Mouse (Mus musculus): ENCODE results near the gene St8sia4. TPM values are rescaled to one million over a fixed set of nuclear protein-coding genes. Genes with fewer than 3 reads are reported as not detected.

The St8sia4 gene
- polyA plus RNA-seq, 1 experiment from 2014 or later = 15.2 TPM

DNA sequence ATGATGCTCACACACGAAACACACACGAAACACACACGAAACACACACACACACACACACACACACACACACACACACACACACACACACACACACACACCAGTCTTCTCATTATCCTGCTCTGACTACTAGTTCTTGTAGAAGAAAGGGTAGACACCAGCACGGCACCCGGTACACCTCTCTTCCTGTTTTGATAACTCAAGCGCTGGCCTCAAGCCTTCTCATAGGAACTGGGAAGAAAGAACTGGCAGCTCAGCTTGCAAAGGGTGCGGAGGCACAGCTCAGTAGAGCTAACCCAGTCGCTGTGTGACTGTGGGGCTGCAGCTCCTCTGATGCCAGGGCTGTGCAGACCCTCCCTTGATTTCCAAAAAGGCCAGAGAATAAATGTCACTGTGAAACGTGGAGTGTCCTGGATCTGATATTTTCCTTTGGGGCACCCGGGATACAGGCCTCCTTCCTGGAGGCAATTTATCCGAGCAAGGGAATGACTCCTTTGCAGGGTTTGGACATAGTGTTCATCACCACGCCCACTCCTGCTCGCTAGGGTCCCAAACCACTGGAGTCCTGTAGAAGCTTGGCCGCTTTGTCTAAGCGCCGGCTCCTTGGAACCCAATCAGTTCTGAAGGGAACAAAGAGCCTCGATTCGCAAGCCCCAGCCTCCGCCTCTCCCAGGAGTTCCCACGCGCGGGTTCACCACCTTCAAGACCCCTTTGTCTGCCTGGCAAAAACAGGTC lies 2.2 kb downstream of the St8sia4 start:
- Histone ChIP-seq H3K36me3 (ENCODE audit: control insufficient read depth, insufficient read depth, low read length) (no peaks in the 10 kb centered on the region), H3K9ac (ENCODE audit: low read length) (peak overlapping the region; percentile 63), H3K4me2 (ENCODE audit: low read depth, low read length, severe bottlenecking) (peak overlapping the region; percentile 76), H3K27me3 (ENCODE audit: control insufficient read depth, insufficient read depth, low read length) (no peaks in the 10 kb centered on the region), H3K4me3 (ENCODE audit: low read depth, low read length) (peak overlapping the region; percentile 46), H3K9me3 (ENCODE audit: control insufficient read depth, low read length) (no peaks in the 10 kb centered on the region), H3K4me1 (replicated peaks; ENCODE audit: control insufficient read depth, insufficient read depth, low read length) (no peaks in the 10 kb centered on the region; the same call in 1 of the 2 replicates), H3K27ac (ENCODE audit: low read depth, low read length) (peak overlapping the region; percentile 31; the same call in 1 of the 2 replicates)
- ATAC-seq (replicated peaks; ENCODE audit: low FRiP score) (peak; percentile 45), DNase-seq (ENCODE audit: low spot score) (peak; percentile 72)
- 15% methylated on average over 22 of the region's 22 CpGs for WGBS

- 23% methylated on average over 4 of the region's 4 CpGs for WGBS
- Histone ChIP-seq H3K36me3 (ENCODE audit: control insufficient read depth, insufficient read depth, low read length) (no peaks in the 10 kb centered on the region), H3K4me3 (ENCODE audit: low read depth, low read length) (peak overlapping the region; percentile 46; the same call in 1 of the 2 replicates), H3K27me3 (ENCODE audit: control insufficient read depth, insufficient read depth, low read length) (no peaks in the 10 kb centered on the region), H3K4me2 (ENCODE audit: low read depth, low read length, severe bottlenecking) (peak overlapping the region; percentile 76; the same call in 1 of the 2 replicates), H3K27ac (ENCODE audit: low read depth, low read length) (no peak overlapping the region), H3K4me1 (replicated peaks; ENCODE audit: control insufficient read depth, insufficient read depth, low read length) (no peaks in the 10 kb centered on the region; the same call in 1 of the 2 replicates), H3K9ac (ENCODE audit: low read length) (no peak overlapping the region), H3K9me3 (ENCODE audit: control insufficient read depth, low read length) (no peaks in the 10 kb centered on the region)
- peak; percentile 51 for DNase-seq (ENCODE audit: low spot score)
- no peak for ATAC-seq (replicated peaks; ENCODE audit: low FRiP score)
These were observed 3.0 kb downstream of the St8sia4 start for GRCm38 (mm10) chr1:95664321-95664825.

DNA sequence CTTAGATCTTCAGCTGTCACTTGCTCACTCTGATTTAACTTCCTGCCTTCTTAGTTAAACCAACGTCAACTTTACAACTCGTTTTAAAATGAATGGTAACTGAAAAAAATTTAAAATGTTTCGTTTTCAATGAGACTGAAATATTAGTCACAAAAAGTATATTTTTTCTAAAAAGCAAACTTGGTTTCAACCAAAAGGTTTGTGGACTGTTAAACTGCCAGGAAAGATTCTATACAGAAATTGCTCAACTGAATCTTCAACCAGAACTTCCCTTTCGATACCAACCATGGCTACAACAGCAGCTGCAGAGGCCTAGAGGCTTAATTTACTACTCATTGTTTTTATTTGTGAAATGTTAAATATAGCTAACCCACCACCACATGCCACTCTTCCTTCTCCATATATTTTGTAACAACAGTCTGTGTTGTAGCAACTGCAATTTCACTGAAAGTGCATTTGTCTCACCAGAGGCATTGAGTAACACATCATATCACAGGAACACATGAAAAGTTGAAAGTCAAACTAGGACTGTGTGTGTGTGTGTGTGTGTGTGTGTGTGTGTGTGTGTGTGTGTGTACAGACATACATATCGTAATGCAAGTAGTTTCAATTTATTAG lies 10.2 kb downstream of the St8sia4 start:
- Histone ChIP-seq H3K9me3 (ENCODE audit: control insufficient read depth, low read length) (no peaks in the 10 kb centered on the region), H3K36me3 (ENCODE audit: control insufficient read depth, insufficient read depth, low read length) (no peaks in the 10 kb centered on the region), H3K4me3 (ENCODE audit: low read depth, low read length) (no peak overlapping the region), H3K9ac (ENCODE audit: low read length) (no peak overlapping the region), H3K27ac (ENCODE audit: low read depth, low read length) (no peak overlapping the region), H3K4me2 (ENCODE audit: low read depth, low read length, severe bottlenecking) (no peak overlapping the region), H3K4me1 (replicated peaks; ENCODE audit: control insufficient read depth, insufficient read depth, low read length) (no peaks in the 10 kb centered on the region), H3K27me3 (ENCODE audit: control insufficient read depth, insufficient read depth, low read length) (no peaks in the 10 kb centered on the region)
- DNase-seq (ENCODE audit: low spot score) (no peak), ATAC-seq (replicated peaks; ENCODE audit: low FRiP score) (no peak)
- WGBS = 88% methylated on average over 5 of the region's 5 CpGs

DNA sequence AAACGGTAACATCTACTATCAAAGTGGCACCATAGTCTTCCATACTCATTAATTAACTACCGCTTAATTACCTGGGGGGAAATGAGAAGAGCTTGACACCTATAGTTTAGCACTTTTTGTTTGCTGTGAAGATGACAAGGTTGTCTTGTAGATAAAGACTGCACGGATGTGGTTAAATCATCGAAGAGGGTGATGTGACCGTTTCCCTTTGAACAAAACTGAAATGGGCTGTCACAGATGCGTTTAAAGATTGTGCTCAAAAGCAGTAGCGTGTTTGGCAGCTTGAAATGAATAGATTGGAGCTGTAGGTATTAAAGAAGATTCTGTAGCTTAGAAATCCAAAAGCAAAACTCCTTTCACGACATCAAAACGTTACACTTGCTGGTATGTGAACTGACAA lies 11.8 kb downstream of the St8sia4 start:
- H3K27ac ChIP-seq (ENCODE audit: low read depth, low read length) = no peak overlapping the region
- WGBS = 84% methylated on average over 9 of the region's 9 CpGs
- no peaks in the 10 kb centered on the region for H3K36me3 ChIP-seq (ENCODE audit: control insufficient read depth, insufficient read depth, low read length)
- H3K4me2 ChIP-seq (ENCODE audit: low read depth, low read length, severe bottlenecking) = no peak overlapping the region
- no peaks in the 10 kb centered on the region for H3K27me3 ChIP-seq (ENCODE audit: control insufficient read depth, insufficient read depth, low read length)
- no peaks in the 10 kb centered on the region for H3K9me3 ChIP-seq (ENCODE audit: control insufficient read depth, low read length)
- DNase-seq (ENCODE audit: low spot score) (no peak), ATAC-seq (replicated peaks; ENCODE audit: low FRiP score) (no peak)
- H3K4me1 ChIP-seq (replicated peaks; ENCODE audit: control insufficient read depth, insufficient read depth, low read length) = no peaks in the 10 kb centered on the region
- H3K9ac ChIP-seq (ENCODE audit: low read length) = no peak overlapping the region
- H3K4me3 ChIP-seq (ENCODE audit: low read depth, low read length) = no peak overlapping the region

- no peak for ATAC-seq (replicated peaks; ENCODE audit: low FRiP score)
- Histone ChIP-seq H3K9ac (ENCODE audit: low read length) (no peak overlapping the region), H3K27me3 (ENCODE audit: control insufficient read depth, insufficient read depth, low read length) (no peaks in the 10 kb centered on the region), H3K9me3 (ENCODE audit: control insufficient read depth, low read length) (no peaks in the 10 kb centered on the region), H3K4me1 (replicated peaks; ENCODE audit: control insufficient read depth, insufficient read depth, low read length) (no peaks in the 10 kb centered on the region), H3K36me3 (ENCODE audit: control insufficient read depth, insufficient read depth, low read length) (no peaks in the 10 kb centered on the region), H3K27ac (ENCODE audit: low read depth, low read length) (no peak overlapping the region), H3K4me2 (ENCODE audit: low read depth, low read length, severe bottlenecking) (no peak overlapping the region), H3K4me3 (ENCODE audit: low read depth, low read length) (no peak overlapping the region)
- no peak for DNase-seq (ENCODE audit: low spot score)
- 94% methylated on average over 8 of the region's 8 CpGs for WGBS
These were observed 13.9 kb downstream of the St8sia4 start for GRCm38 (mm10) chr1:95653445-95653844.

- Histone ChIP-seq H3K9me3 (ENCODE audit: control insufficient read depth, low read length) (no peaks in the 10 kb centered on the region), H3K27ac (ENCODE audit: low read depth, low read length) (no peak overlapping the region), H3K27me3 (ENCODE audit: control insufficient read depth, insufficient read depth, low read length) (no peaks in the 10 kb centered on the region), H3K4me3 (ENCODE audit: low read depth, low read length) (no peak overlapping the region), H3K9ac (ENCODE audit: low read length) (no peak overlapping the region), H3K4me2 (ENCODE audit: low read depth, low read length, severe bottlenecking) (no peak overlapping the region), H3K36me3 (ENCODE audit: control insufficient read depth, insufficient read depth, low read length) (no peaks in the 10 kb centered on the region), H3K4me1 (replicated peaks; ENCODE audit: control insufficient read depth, insufficient read depth, low read length) (no peaks in the 10 kb centered on the region)
- 75% methylated on average over 2 of the region's 2 CpGs for WGBS
- DNase-seq (ENCODE audit: low spot score) = no peak
- ATAC-seq (replicated peaks; ENCODE audit: low FRiP score) = no peak
These were observed 23.1 kb downstream of the St8sia4 start for GRCm38 (mm10) chr1:95644292-95644691.

DNA sequence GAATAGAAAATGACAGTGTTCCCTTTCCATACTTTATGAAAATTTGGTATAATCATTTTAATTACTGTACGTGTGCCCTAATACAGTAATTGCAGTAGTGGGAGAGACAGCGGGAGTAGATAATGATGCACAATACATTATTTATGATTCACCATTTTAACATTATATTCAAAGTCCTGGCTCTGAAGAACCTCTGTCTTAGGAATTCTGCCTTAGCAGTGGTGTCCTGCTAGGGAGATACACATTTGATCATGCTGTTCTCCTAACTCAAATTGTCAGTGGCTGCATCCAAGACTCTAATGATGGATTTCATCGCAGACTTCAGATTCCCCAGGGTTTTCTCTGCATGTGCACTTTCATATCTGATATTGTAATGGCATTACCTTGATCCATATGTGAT lies 28.4 kb downstream of the St8sia4 start:
- no peaks in the 10 kb centered on the region for H3K36me3 ChIP-seq (ENCODE audit: control insufficient read depth, insufficient read depth, low read length)
- no peaks in the 10 kb centered on the region for H3K9me3 ChIP-seq (ENCODE audit: control insufficient read depth, low read length)
- H3K27ac ChIP-seq (ENCODE audit: low read depth, low read length) = no peak overlapping the region
- DNase-seq (ENCODE audit: low spot score) (no peak), ATAC-seq (replicated peaks; ENCODE audit: low FRiP score) (no peak)
- no peaks in the 10 kb centered on the region for H3K27me3 ChIP-seq (ENCODE audit: control insufficient read depth, insufficient read depth, low read length)
- no peak overlapping the region for H3K9ac ChIP-seq (ENCODE audit: low read length)
- WGBS = 87% methylated on average over 3 of the region's 3 CpGs
- no peak overlapping the region for H3K4me3 ChIP-seq (ENCODE audit: low read depth, low read length)
- no peaks in the 10 kb centered on the region for H3K4me1 ChIP-seq (replicated peaks; ENCODE audit: control insufficient read depth, insufficient read depth, low read length)
- H3K4me2 ChIP-seq (ENCODE audit: low read depth, low read length, severe bottlenecking) = no peak overlapping the region

- H3K4me1 ChIP-seq (replicated peaks; ENCODE audit: control insufficient read depth, insufficient read depth, low read length) = no peaks in the 10 kb centered on the region
- no peak overlapping the region for H3K4me3 ChIP-seq (ENCODE audit: low read depth, low read length)
- no peaks in the 10 kb centered on the region for H3K9me3 ChIP-seq (ENCODE audit: control insufficient read depth, low read length)
- H3K36me3 ChIP-seq (ENCODE audit: control insufficient read depth, insufficient read depth, low read length) = no peaks in the 10 kb centered on the region
- no peak overlapping the region for H3K9ac ChIP-seq (ENCODE audit: low read length)
- no peak overlapping the region for H3K4me2 ChIP-seq (ENCODE audit: low read depth, low read length, severe bottlenecking)
- ATAC-seq (replicated peaks; ENCODE audit: low FRiP score) (no peak), DNase-seq (ENCODE audit: low spot score) (no peak)
- no peaks in the 10 kb centered on the region for H3K27me3 ChIP-seq (ENCODE audit: control insufficient read depth, insufficient read depth, low read length)
- H3K27ac ChIP-seq (ENCODE audit: low read depth, low read length) = no peak overlapping the region
- WGBS = 61% methylated on average over 5 of the region's 5 CpGs
These were observed 43.0 kb downstream of the St8sia4 start for GRCm38 (mm10) chr1:95624376-95624775.
